Mouse (Mus musculus) erythroblast, adult 5-6 weeks (primary cell): ENCODE results near the gene Dtymk. TPM values are rescaled to one million over a fixed set of nuclear protein-coding genes. Genes with fewer than 3 reads are reported as not detected.

Source experiments
- ATAC-seq: replicated peaks from 2 replicates; pipeline ENCODE4 v1.8.0; 2016; ENCODE audit warnings: moderate number of reproducible peaks, mild to moderate bottlenecking, moderate TSS enrichment, inconsistent platforms; ENCODE audit not compliant: poor library complexity, low FRiP score, severe bottlenecking
- total RNA-seq, 2 experiments: library from RNA; stranded (forward) in 1 of 2; stranded (reverse) in 1 of 2; fragments of 150-400 nt in 1 of 2; fragments of 200-764, 138-1000 nt in 1 of 2; gene quantifications; 2 replicates each; pipeline versions ENCODE4 v1.2.3 to v1.2.4; 2015 to 2017; ENCODE audit warnings: low replicate concordance in 2 of 2

Gene Dtymk
- total RNA-seq, 2 experiments from 2014 or later: 33.8 to 41.9 TPM

DNA sequence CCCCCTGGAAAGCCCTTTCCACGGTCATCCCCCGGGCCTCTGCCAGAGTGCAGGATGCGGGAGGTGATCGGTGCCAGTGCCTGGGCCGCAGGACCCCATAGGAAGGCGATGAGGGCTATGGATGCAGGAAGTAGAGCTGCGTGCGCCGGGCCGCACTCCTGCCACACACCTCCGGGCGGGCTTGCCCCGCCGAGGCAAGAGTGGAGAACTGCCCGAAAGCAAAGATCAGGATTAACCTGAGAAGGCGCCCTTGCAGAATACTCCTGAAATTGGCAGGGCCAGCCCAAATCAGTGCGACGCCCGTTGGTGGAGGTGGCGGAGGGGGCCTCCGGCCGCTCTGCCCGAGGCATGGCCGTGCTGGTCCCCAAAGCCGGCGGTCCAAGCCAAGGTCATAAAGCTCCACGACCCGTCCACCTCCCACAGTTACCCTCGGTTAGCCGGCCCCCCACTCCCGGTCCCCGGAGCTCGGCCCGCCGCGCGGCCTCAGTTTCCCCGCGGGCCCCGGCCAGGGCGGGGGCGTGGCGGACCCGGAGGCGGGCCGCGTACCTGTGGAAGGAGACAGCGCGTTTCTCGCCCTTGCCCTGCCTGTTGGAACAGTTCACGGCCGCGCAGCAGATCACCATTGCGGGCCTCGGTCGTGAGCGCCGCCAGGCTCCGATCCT lies 47.7 kb downstream of the Dtymk start:
- no peak for ATAC-seq

DNA sequence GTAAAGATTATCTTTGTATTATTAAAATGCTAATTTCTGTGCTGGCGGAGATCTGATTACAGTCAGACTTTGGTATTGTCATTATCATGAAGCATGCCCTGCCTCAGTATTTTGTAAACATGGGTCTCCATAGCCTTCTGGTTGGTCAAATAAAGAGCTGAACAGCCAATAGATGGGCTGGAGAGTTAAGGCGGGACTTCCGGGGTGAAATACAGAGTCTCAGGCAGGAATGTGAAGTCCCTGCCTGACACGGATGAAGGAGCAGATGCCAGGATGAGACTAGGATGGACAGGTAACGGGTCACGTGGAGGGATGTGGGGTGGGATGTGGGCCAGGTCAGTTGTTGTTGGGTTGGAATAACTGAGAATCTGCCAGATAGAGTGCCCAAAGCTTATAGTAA lies 50.4 kb downstream of the Dtymk start, which contains the start of gene Atg4b:
TSS of gene Atg4b (plus strand) at position 211 of the 400 bp plus-strand sequence.
- ATAC-seq: no peak

DNA sequence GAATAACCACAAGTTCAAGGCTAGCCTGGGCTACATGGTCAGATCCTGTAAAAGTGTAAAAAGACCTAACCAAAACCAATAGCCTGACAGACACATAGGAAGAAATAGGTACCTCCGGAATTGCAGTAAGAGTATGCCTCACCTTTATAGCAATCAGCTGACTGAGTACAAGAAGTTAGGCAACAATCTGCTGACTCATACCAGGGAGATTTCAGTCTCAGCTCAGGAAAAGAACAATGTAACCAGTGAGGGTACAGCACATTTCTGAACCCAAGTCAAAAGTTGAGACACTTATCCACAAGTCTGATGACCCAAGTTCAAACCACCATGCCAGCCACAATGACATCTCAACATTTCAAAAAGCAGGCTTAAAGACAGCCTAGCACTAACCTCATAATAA lies 53.2 kb downstream of the Dtymk start:
- ATAC-seq: no peak

DNA sequence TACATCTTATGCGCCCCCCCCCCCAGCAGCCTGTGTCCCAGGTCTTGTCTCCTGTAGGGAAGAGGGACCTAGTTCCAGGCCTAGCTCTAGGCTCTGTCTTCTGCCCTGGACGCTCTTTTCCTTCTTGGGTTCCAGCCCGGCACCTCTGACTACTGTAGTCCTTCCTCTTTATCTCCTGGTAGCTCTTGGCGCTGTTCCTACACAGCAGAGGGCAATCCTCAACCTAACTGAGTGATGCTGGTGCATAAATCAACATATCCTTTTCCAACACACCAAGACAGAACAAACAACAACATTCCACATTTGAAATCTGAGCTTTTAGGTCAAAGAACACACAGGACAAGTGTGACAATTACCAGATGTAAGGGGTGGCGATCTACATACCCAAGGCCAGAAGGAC lies 55.6 kb downstream of the Dtymk start:
- no peak for ATAC-seq

DNA sequence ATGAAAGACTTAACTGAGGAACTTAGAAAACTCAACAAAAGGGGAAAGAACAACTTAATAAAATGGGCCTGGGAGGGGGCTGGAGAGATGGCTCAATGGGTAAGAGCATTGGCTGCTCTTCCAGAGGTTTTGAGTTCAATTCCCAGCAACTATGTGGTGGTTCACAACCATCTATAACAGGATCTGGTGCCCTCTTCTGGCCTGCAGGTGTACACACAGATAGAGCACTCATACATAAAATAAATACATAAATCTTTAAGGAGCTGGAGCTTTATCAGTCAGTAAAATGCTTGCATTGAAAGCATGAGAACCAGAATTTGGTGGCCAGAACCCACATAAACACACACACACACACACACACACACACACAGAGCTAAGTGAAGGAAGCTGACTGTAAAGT lies 58.8 kb downstream of the Dtymk start:
- no peak for ATAC-seq

Other genes starting within 250 kb of the Dtymk start
- 6.0 and 9.8 TPM in 2 replicates for gene Stk25, start 143.3 kb downstream of the Dtymk start, total RNA-seq (2015; ENCODE audit: low replicate concordance)
- gene Stk25, start 143.3 kb downstream of the Dtymk start, total RNA-seq (2017; ENCODE audit: low replicate concordance): 7.9 and 14.8 TPM in 2 replicates
- not detected in 2 replicates for gene Bok, start 116.3 kb downstream of the Dtymk start, total RNA-seq (2015; ENCODE audit: low replicate concordance)
- not detected in 2 replicates for gene Bok, start 116.3 kb downstream of the Dtymk start, total RNA-seq (2017; ENCODE audit: low replicate concordance)
- 12.3 and 20.7 TPM in 2 replicates for gene Atg4b, start 50.4 kb downstream of the Dtymk start, total RNA-seq (2015; ENCODE audit: low replicate concordance)
- 20.8 and 21.0 TPM in 2 replicates for gene Atg4b, start 50.4 kb downstream of the Dtymk start, total RNA-seq (2017; ENCODE audit: low replicate concordance)
- gene Thap4, start 47.1 kb downstream of the Dtymk start, total RNA-seq (2015; ENCODE audit: low replicate concordance): 6.3 and 15.0 TPM in 2 replicates
- 1.4 and 6.1 TPM in 2 replicates for gene Thap4, start 47.1 kb downstream of the Dtymk start, total RNA-seq (2017; ENCODE audit: low replicate concordance)
- gene Ing5, start 2.0 kb upstream of the Dtymk start, total RNA-seq (2015; ENCODE audit: low replicate concordance): 2.9 and 4.4 TPM in 2 replicates
- 7.5 and 11.7 TPM in 2 replicates for gene Ing5, start 2.0 kb upstream of the Dtymk start, total RNA-seq (2017; ENCODE audit: low replicate concordance)
- gene D2hgdh, start 23.0 kb upstream of the Dtymk start, total RNA-seq (2015; ENCODE audit: low replicate concordance): 7.9 and 12.5 TPM in 2 replicates
- gene D2hgdh, start 23.0 kb upstream of the Dtymk start, total RNA-seq (2017; ENCODE audit: low replicate concordance): 11.8 and 13.6 TPM in 2 replicates
- not detected in 2 replicates for gene Gal3st2, start 59.4 kb upstream of the Dtymk start, total RNA-seq (2015; ENCODE audit: low replicate concordance)
- not detected in 2 replicates for gene Gal3st2, start 59.4 kb upstream of the Dtymk start, total RNA-seq (2017; ENCODE audit: low replicate concordance)
- gene Gal3st2b, start 116.4 kb upstream of the Dtymk start, total RNA-seq (2015; ENCODE audit: low replicate concordance): not detected in 2 replicates
- gene Gal3st2b, start 116.4 kb upstream of the Dtymk start, total RNA-seq (2017; ENCODE audit: low replicate concordance): not detected in 2 replicates
- gene Gal3st2c, start 188.6 kb upstream of the Dtymk start, total RNA-seq (2015; ENCODE audit: low replicate concordance): not detected in 2 replicates
- 0.14 TPM in 1 of 2 replicates, not detected in the other for gene Gal3st2c, start 188.6 kb upstream of the Dtymk start, total RNA-seq (2017; ENCODE audit: low replicate concordance)
- gene Neu4, start 218.5 kb upstream of the Dtymk start, total RNA-seq (2015; ENCODE audit: low replicate concordance): not detected in 2 replicates
- not detected in 2 replicates for gene Neu4, start 218.5 kb upstream of the Dtymk start, total RNA-seq (2017; ENCODE audit: low replicate concordance)